Mouse (Mus musculus): ENCODE data around the gene Syt7.

The Syt7 gene

GRCm38 (mm10) chr19:10389391-10390098 lies 655 bp downstream of the Syt7 start:
- no peak for DNase-seq (ENCODE audit: low read depth, low spot score)

- no peak for DNase-seq (ENCODE audit: low read depth, low spot score)
Measured at GRCm38 (mm10) chr19:10390099-10390680, 1.3 kb downstream of the Syt7 start.

GRCm38 (mm10) chr19:10391028-10391427 lies 2.1 kb downstream of the Syt7 start:
- DNase-seq (ENCODE audit: low read depth, low spot score): no peak

GRCm38 (mm10) chr19:10391995-10392394 lies 3.1 kb downstream of the Syt7 start:
- DNase-seq (ENCODE audit: low read depth, low spot score): no peak

- DNase-seq (ENCODE audit: low read depth, low spot score): no peak
Measured at GRCm38 (mm10) chr19:10393471-10393870, 4.6 kb downstream of the Syt7 start.

GRCm38 (mm10) chr19:10393874-10394500 lies 5.1 kb downstream of the Syt7 start:
- no peak for DNase-seq (ENCODE audit: low read depth, low spot score)

GRCm38 (mm10) chr19:10395174-10395573 lies 6.3 kb downstream of the Syt7 start:
- no peak for DNase-seq (ENCODE audit: low read depth, low spot score)

- no peak for DNase-seq (ENCODE audit: low read depth, low spot score)
Measured at GRCm38 (mm10) chr19:10396962-10397361, 8.1 kb downstream of the Syt7 start.

GRCm38 (mm10) chr19:10397479-10398153 lies 8.7 kb downstream of the Syt7 start:
- no peak for DNase-seq (ENCODE audit: low read depth, low spot score)

- no peak for DNase-seq (ENCODE audit: low read depth, low spot score)
Measured at GRCm38 (mm10) chr19:10398296-10398695, 9.4 kb downstream of the Syt7 start.

- no peak for DNase-seq (ENCODE audit: low read depth, low spot score)
Measured at GRCm38 (mm10) chr19:10402771-10403494, 14.0 kb downstream of the Syt7 start.

GRCm38 (mm10) chr19:10403593-10404380 lies 14.9 kb downstream of the Syt7 start:
- DNase-seq (ENCODE audit: low read depth, low spot score): no peak

- no peak for DNase-seq (ENCODE audit: low read depth, low spot score)
Measured at GRCm38 (mm10) chr19:10404424-10404823, 15.5 kb downstream of the Syt7 start.

GRCm38 (mm10) chr19:10404911-10405310 lies 16.0 kb downstream of the Syt7 start:
- no peak for DNase-seq (ENCODE audit: low read depth, low spot score)

GRCm38 (mm10) chr19:10413701-10414242 lies 24.9 kb downstream of the Syt7 start:
- no peak for DNase-seq (ENCODE audit: low read depth, low spot score)

GRCm38 (mm10) chr19:10415508-10415907 lies 26.6 kb downstream of the Syt7 start:
- no peak for DNase-seq (ENCODE audit: low read depth, low spot score)

GRCm38 (mm10) chr19:10416889-10417288 lies 28.0 kb downstream of the Syt7 start:
- DNase-seq (ENCODE audit: low read depth, low spot score): no peak

- DNase-seq (ENCODE audit: low read depth, low spot score): no peak
Measured at GRCm38 (mm10) chr19:10417436-10417835, 28.5 kb downstream of the Syt7 start.

GRCm38 (mm10) chr19:10421986-10422976 lies 33.4 kb downstream of the Syt7 start:
- DNase-seq (ENCODE audit: low read depth, low spot score): no peak
